Mouse (Mus musculus) intestine, embryonic 16.5 days (tissue): ENCODE data around the gene Jag2. TPM values are rescaled to one million over a fixed set of nuclear protein-coding genes. Genes with fewer than 3 reads are reported as not detected.
A peak's percentile ranks its signal among the peaks of the same experiment; 100 is the strongest.

Source experiments
- ATAC-seq: fragments of 200-750 bp; cut with Nextera tagmentation; 2 replicates; pipeline ENCODE4 v1.8.0; 2017; ENCODE audit warnings: moderate TSS enrichment, moderate library complexity
- H3K27ac ChIP-seq: fragments of 300-500 bp; sonication (generic); 2 replicates; pipeline ENCODE4 v1.5.1; 2014; ENCODE audit warnings: mild to moderate bottlenecking, low read length
- H3K27me3 ChIP-seq: fragments of 300-500 bp; sonication (generic); replicated peaks from 2 replicates; pipeline ENCODE4 v1.6.1; 2014; ENCODE audit warnings: low read length, control low read depth, mixed read lengths; ENCODE audit not compliant: control insufficient read depth, insufficient read depth
- H3K36me3 ChIP-seq: fragments of 300-500 bp; sonication (generic); 2 replicates; pipeline ENCODE4 v1.6.1; 2014; ENCODE audit warnings: low read length, control low read depth; ENCODE audit not compliant: control insufficient read depth, insufficient read depth
- H3K4me1 ChIP-seq: fragments of 300-500 bp; sonication (generic); 2 replicates; pipeline ENCODE4 v1.6.1; 2014; ENCODE audit warnings: low read length, control low read depth, mixed read lengths; ENCODE audit not compliant: control insufficient read depth, insufficient read depth
- H3K4me2 ChIP-seq: fragments of 300-500 bp; sonication (generic); 2 replicates; pipeline ENCODE4 v1.6.1; 2014; ENCODE audit warnings: low read depth, low read length, control low read depth
- H3K4me3 ChIP-seq: fragments of 300-500 bp; sonication (generic); 2 replicates; pipeline ENCODE4 v1.5.1; 2014; ENCODE audit warnings: mild to moderate bottlenecking, low read length
- H3K9ac ChIP-seq: fragments of 300-500 bp; sonication (generic); 2 replicates; pipeline ENCODE4 v1.6.1; 2014; ENCODE audit warnings: low read depth, low read length
- H3K9me3 ChIP-seq: fragments of 300-500 bp; sonication (generic); 2 replicates; pipeline ENCODE4 v1.6.1; 2016; ENCODE audit warnings: low read length, control low read depth; ENCODE audit not compliant: control insufficient read depth
- WGBS: fragments of 180-500 bp; shearing (Covaris S2); extraction: QIAGEN DNeasy Blood & Tissue Kit; methylation state at CpG from one replicate; pipeline ENCODE4 v1.1.7; 2014; 5-methylcytosine and 5-hydroxymethylcytosine counted together
- polyA plus RNA-seq: library from polyadenylated mRNA; unstranded; fragments of >200 nt; fragmentation: Nextera tagmentation; extraction: Ambion mirVana; gene quantifications from 2 replicates; pipeline ENCODE4 v1.2.1, GENCODE M21; 2015

Gene Jag2
- polyA plus RNA-seq, 1 experiment from 2014 or later: 2.2 TPM

DNA sequence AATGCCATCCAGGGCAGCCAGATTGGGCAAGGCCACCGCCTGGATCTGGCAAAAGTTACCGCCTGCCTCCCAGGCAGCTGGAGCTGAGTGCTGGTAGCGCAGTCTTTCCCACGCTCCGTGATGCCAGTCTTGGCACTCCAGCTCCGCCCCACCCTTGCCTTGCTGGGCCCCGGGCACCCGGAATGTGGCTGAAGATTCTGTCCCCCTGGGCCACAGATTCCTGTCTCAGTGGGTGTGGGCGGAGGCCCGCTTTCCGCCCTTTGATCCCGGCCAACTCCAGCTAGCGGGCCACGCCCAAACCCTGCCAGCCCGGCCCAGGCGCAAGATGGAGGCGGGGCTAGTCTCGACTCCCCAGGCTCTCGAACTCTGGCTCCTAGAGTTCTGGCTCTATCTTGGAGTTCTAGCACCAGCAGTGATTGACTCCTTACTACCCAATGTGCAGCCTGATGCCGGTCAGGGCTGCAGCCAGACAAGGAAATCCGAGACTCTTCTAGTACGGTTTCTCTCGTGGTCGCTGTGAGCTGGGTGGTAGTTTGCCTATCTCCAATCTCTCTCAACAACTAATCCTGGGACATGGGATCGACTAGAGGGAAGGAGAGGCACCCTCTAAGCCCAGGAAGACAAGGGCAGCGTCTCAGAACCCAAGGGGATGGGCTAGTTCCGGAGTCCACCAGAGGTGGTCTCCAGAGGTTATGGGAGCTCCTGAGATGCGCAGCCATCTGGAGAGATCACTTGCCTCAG, 53.1 kb downstream of the Jag2 start:
- Histone ChIP-seq H3K9me3 (no peaks in the 10 kb centered on the region), H3K4me2 (peak overlapping the region; percentile 92), H3K27me3 (peaks cover 45% of the 10 kb centered on the region), H3K9ac (peak overlapping the region; percentile 30; the same call in 1 of the 2 replicates), H3K4me3 (peak overlapping the region; percentile 51), H3K36me3 (no peaks in the 10 kb centered on the region), H3K4me1 (peaks cover 31% of the 10 kb centered on the region), H3K27ac (no peak overlapping the region)
- peak; percentile 67 for ATAC-seq
- WGBS: 7% methylated on average over 28 of the region's 28 CpGs

DNA sequence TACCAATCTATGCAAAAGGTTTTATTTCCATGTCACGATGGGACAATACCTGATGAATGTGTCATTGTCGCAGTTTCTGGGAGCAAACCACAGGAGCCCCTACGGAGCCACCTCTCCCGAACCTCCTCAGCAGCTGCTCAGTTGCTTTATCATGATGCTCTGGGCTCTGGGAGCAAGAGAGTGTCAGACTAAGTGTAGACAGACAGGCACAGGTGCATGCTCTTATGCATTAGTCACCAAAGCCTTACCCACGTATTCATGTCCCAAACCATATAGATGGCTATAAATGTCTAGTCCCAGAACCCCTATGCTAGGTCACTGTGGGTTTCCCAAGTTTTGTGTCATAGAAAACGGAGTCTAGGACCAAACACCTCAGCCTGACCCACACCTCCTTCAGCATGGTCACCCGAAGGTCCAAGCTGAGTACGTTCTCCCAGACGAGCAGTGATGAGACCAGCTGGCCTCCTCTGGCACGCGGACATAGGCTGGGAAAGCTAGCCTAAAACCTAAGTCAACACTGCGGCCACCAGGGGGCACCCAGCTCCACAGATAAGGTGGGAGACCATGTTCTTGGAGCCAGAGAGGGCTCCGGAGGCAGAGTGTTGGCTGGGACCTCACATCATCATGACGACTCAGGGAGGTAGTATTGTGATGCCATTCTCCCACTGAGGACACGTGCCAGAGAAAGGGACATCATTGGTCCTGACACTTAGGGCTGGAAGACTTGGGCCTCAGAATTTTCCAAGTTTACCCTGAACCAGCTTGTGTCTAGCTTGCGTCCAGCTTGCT, 54.2 kb downstream of the Jag2 start:
- Histone ChIP-seq H3K4me2 (no peak overlapping the region), H3K4me3 (no peak overlapping the region), H3K9me3 (no peaks in the 10 kb centered on the region), H3K36me3 (no peaks in the 10 kb centered on the region), H3K27me3 (peaks cover 45% of the 10 kb centered on the region), H3K27ac (no peak overlapping the region), H3K4me1 (peaks cover 37% of the 10 kb centered on the region), H3K9ac (no peak overlapping the region)
- WGBS: 23% methylated on average over 16 of the region's 16 CpGs
- peak; percentile 26 for ATAC-seq

DNA sequence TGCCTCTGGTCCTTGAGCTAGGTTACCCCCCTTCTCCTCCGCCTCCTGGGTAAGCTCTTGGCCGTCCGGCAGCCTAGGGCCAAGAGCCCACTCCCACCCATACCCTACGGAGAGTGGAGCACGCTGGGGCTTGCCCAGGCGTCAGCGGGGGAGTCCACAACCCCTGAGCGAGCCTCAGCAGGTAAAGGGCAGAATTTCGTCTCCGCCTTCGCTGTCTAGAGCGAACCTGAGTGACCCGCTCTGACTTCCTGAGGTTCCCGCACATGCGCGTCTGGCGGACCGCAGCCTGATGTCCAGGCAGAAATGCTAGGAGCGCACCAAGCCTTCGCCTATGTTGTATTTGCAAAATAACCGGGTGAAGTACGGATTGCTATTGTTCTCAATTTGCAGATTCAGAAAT, 55.4 kb downstream of the Jag2 start:
- Histone ChIP-seq H3K4me3 (peak overlapping the region; percentile 34), H3K4me1 (peaks cover 44% of the 10 kb centered on the region), H3K27me3 (peaks cover 45% of the 10 kb centered on the region), H3K9ac (peak overlapping the region; percentile 31; the same call in 1 of the 2 replicates), H3K27ac (no peak overlapping the region), H3K36me3 (no peaks in the 10 kb centered on the region), H3K9me3 (no peaks in the 10 kb centered on the region), H3K4me2 (peak overlapping the region; percentile 52)
- no peak for ATAC-seq
- 20% methylated on average over 22 of the region's 22 CpGs for WGBS

DNA sequence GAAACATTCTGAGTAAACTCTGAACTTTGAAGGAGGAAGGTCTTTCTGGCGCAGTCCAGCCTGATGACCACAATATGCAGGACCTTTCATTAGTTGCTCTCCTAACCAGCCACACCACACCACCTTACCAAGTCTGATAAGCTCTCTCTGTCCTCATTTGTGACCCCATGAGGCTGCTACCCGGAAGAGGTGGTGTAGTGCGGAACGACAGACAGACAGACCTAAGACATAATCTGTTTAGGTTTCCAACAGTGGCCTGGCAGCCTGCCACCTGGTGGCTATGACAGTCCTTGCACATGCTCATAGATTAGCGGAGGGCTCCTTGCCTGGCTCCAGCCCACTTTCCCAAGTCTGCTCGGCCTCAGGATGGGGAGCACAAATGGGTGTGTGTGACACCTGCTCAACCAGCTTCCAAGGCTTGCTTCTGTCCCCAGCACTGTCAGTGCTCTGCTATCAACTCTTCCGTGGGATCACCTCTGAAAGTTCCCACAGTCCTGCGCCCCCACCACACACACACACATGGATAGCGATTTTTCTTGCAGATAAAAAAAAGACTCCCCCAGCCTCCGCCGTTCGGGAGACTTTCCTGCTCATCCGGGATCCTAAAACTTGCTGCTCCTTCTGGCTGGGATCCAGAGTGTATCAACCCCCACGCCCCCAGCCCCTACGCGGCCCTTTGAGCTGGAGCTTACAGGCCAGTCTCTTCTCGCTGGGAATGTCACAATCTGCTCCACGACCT, 56.0 kb downstream of the Jag2 start:
- ATAC-seq: no peak
- H3K36me3 ChIP-seq: no peaks in the 10 kb centered on the region
- no peak overlapping the region for H3K27ac ChIP-seq
- H3K4me3 ChIP-seq: peak overlapping the region; percentile 34
- 15% methylated on average over 18 of the region's 18 CpGs for WGBS
- H3K4me2 ChIP-seq: peak overlapping the region; percentile 52
- peaks cover 45% of the 10 kb centered on the region for H3K27me3 ChIP-seq
- H3K4me1 ChIP-seq: peaks cover 44% of the 10 kb centered on the region
- H3K9me3 ChIP-seq: no peaks in the 10 kb centered on the region
- peak overlapping the region; percentile 31; the same call in 1 of the 2 replicates for H3K9ac ChIP-seq

DNA sequence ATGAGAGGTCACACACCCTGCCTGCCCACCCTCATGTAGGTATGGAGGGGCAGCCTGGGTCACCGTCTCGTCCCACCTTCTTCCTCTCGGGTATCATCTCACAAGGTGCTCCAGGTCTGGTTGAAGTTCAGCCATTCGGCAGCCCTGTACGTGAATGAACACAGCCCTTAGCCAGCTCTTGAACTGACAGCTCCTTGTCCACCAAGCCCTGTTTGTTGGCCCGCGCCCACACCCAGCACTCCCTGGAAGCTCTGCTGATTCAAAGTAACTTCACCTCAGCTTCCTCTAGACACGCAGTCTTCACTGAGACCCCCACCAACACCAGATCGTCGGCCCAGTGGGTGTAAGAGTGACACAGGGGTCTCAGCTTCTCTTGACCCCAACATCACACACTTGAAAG, 56.6 kb downstream of the Jag2 start:
- Histone ChIP-seq H3K36me3 (no peaks in the 10 kb centered on the region), H3K4me1 (peaks cover 39% of the 10 kb centered on the region), H3K4me2 (no peak overlapping the region), H3K9ac (no peak overlapping the region), H3K27me3 (peaks cover 40% of the 10 kb centered on the region), H3K27ac (no peak overlapping the region), H3K4me3 (no peak overlapping the region), H3K9me3 (no peaks in the 10 kb centered on the region)
- WGBS: 86% methylated on average over 10 of the region's 10 CpGs
- ATAC-seq: no peak

DNA sequence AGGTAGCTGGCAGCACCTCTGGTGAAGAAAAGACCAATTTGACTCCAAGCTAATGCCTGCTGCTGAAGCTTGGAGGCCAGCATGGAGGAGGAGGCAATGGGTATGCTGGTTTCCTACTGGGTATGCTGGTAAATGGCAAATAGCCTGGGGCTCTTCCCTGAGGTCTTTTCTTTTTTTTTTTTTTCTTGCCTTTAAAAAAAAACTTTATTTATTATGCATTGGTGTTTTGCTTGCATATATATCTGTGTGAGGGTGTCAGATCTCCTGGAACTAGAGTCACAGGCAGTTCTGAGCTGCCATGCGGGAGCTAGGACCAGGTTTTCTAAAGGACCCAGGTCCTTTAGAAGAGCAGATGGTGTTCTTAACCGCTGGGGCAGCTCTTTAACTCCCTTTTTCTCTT, 58.3 kb downstream of the Jag2 start:
- H3K9me3 ChIP-seq: no peaks in the 10 kb centered on the region
- H3K36me3 ChIP-seq: no peaks in the 10 kb centered on the region
- H3K4me2 ChIP-seq: no peak overlapping the region
- 84% methylated on average over 2 of the region's 2 CpGs for WGBS
- H3K9ac ChIP-seq: peak overlapping the region; percentile 39
- no peak for ATAC-seq
- peaks cover 25% of the 10 kb centered on the region for H3K27me3 ChIP-seq
- no peak overlapping the region for H3K4me3 ChIP-seq
- peaks cover 32% of the 10 kb centered on the region for H3K4me1 ChIP-seq
- no peak overlapping the region; the same call in 1 of the 2 replicates for H3K27ac ChIP-seq

DNA sequence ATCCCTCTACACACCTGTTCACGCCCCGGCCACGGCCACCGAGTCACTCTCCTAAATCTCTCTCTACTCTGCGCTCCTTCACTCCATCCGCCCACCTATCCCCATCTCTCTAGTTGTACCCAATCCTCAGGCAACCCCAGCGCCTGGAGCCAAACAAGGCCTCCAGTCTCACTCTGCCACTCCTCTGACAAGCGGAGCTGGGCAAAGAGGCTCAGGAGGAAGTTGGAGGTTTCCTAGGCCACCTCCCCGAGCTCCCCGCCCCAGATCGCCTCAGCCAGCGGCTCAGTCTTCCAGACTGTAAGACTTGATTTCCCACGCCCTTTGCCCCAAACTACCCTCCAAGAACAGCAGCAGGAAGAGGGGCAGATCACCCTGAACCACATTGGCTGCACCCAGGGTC, 58.8 kb downstream of the Jag2 start:
- Histone ChIP-seq H3K9ac (peak overlapping the region; percentile 39), H3K27ac (no peak overlapping the region; the same call in 1 of the 2 replicates), H3K4me1 (peaks cover 27% of the 10 kb centered on the region), H3K27me3 (peaks cover 21% of the 10 kb centered on the region), H3K36me3 (no peaks in the 10 kb centered on the region), H3K9me3 (no peaks in the 10 kb centered on the region), H3K4me3 (no peak overlapping the region), H3K4me2 (no peak overlapping the region)
- ATAC-seq: peak; percentile 29; the same call in 1 of the 2 replicates
- whole genome bisulfite sequencing: 44% methylated on average over 13 of the region's 13 CpGs

DNA sequence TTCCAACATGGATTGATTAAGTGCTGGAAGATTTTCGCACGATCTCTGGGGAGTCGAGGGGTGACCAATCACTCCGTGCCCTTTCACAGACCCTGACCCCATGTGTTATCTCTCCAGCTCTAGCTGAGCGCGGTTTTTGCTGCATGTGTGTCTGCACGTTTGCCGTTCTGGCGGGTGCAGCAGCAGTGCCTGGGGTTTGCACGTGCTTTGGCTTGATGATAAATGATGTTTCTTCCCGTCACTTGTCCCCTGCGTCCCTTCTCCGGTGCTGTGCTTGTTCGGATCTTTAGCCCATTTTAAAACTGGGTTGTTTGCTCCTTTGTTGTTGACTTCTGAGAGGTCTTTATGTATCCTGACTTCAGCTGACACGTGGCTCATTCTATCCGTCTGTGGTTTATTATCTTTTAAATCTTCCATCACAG, 59.8 kb downstream of the Jag2 start:
- Histone ChIP-seq H3K36me3 (no peaks in the 10 kb centered on the region), H3K4me3 (no peak overlapping the region), H3K4me1 (peaks cover 26% of the 10 kb centered on the region), H3K27me3 (peaks cover 13% of the 10 kb centered on the region), H3K9ac (0 out of 2 replicates have a peak overlapping the region, but pooled peaks have one; percentile 4), H3K27ac (no peak overlapping the region), H3K9me3 (no peaks in the 10 kb centered on the region), H3K4me2 (no peak overlapping the region)
- WGBS: 10% methylated on average over 16 of the region's 16 CpGs
- no peak for ATAC-seq
